Mouse (Mus musculus): ENCODE measurements around the gene St5. TPM values are rescaled to one million over a fixed set of nuclear protein-coding genes. Genes with fewer than 3 reads are reported as not detected.
A peak's percentile ranks its signal among the peaks of the same experiment; 100 is the strongest.

Gene St5
- polyA plus RNA-seq, 1 experiment from 2014 or later, result 68.7 TPM

- DNase-seq (ENCODE audit: low spot score) (no peak), ATAC-seq (replicated peaks; ENCODE audit: low FRiP score, low TSS enrichment, low read depth) (no peak)
- peaks cover 12% of the 10 kb centered on the region for H3K36me3 ChIP-seq (ENCODE audit: control insufficient read depth, insufficient read depth, low read length)
- no peaks in the 10 kb centered on the region for H3K9me3 ChIP-seq (ENCODE audit: control insufficient read depth, low read length)
- H3K9ac ChIP-seq (ENCODE audit: low read length), result no peak overlapping the region
- H3K4me3 ChIP-seq (ENCODE audit: low read depth, low read length), result no peak overlapping the region
- WGBS, result 51% methylated on average over 11 of the region's 11 CpGs
- no peak overlapping the region for H3K4me2 ChIP-seq (ENCODE audit: low read length)
- H3K4me1 ChIP-seq (replicated peaks; ENCODE audit: control insufficient read depth, insufficient read depth, low read length), result peaks cover 16% of the 10 kb centered on the region
- no peak overlapping the region for H3K27ac ChIP-seq (ENCODE audit: low read depth)
- H3K27me3 ChIP-seq (replicated peaks; ENCODE audit: control insufficient read depth, insufficient read depth, low read length), result no peaks in the 10 kb centered on the region
These were observed 136.3 kb downstream of the St5 start for GRCm38 (mm10) chr7:109566841-109567768.

DNA sequence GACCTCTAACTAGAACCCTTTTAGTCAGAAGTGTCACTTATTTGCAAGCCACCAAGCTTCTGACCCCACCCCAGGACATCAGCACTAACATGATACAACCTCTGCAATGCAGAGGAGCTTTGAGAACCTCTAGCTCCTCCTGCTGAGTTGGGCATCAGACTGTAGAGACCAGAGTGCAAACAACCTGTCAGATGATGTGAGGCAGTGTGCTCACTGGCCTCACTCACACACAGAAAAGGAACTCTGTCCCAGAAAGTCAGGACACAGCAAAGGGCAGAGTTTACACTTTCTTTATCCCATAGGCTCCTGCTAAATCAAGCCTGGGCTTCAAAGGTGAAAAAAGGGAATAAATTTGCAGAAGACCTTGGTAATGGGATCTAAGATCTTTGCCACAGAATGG, 137.1 kb downstream of the St5 start:
- peaks cover 20% of the 10 kb centered on the region for H3K4me1 ChIP-seq (replicated peaks; ENCODE audit: control insufficient read depth, insufficient read depth, low read length)
- DNase-seq (ENCODE audit: low spot score) (no peak), ATAC-seq (replicated peaks; ENCODE audit: low FRiP score, low TSS enrichment, low read depth) (no peak)
- H3K9ac ChIP-seq (ENCODE audit: low read length), result no peak overlapping the region
- no peaks in the 10 kb centered on the region for H3K9me3 ChIP-seq (ENCODE audit: control insufficient read depth, low read length)
- peaks cover 12% of the 10 kb centered on the region for H3K36me3 ChIP-seq (ENCODE audit: control insufficient read depth, insufficient read depth, low read length)
- no peak overlapping the region for H3K4me3 ChIP-seq (ENCODE audit: low read depth, low read length)
- H3K27ac ChIP-seq (ENCODE audit: low read depth), result no peak overlapping the region
- H3K27me3 ChIP-seq (replicated peaks; ENCODE audit: control insufficient read depth, insufficient read depth, low read length), result no peaks in the 10 kb centered on the region
- no peak overlapping the region for H3K4me2 ChIP-seq (ENCODE audit: low read length)

DNA sequence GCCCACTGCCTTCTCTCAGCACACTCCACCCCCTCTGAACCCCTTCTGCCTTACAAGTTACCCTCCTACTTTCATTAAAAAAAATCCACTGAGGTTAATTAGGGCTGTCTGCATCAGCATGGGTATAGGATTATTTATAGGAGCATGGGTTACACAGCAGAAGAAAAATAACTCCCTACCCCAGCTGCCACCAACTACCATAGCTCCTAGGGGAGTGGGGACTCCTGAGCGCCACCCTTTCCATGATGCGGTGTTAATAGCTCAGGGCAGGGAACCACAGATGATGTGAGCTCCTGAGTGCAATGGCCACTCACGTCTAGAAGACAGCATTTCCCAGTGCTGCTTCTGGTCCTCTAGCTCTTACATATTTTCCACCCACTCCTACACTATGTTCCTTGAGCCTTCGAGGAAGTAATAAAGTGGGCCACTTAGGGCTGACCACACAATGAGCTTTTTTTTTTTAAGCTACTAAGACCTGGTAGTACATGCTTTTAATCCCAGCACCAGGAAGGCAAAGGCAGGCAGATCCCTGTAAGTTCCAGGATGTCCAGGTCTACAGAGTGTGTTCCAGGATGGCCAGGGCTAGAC, 139.5 kb downstream of the St5 start:
- peaks cover 24% of the 10 kb centered on the region for H3K4me1 ChIP-seq (replicated peaks; ENCODE audit: control insufficient read depth, insufficient read depth, low read length)
- no peaks in the 10 kb centered on the region for H3K27me3 ChIP-seq (replicated peaks; ENCODE audit: control insufficient read depth, insufficient read depth, low read length)
- peaks cover 5% of the 10 kb centered on the region for H3K36me3 ChIP-seq (ENCODE audit: control insufficient read depth, insufficient read depth, low read length)
- WGBS, result 72% methylated on average over 4 of the region's 4 CpGs
- no peaks in the 10 kb centered on the region for H3K9me3 ChIP-seq (ENCODE audit: control insufficient read depth, low read length)
- no peak overlapping the region for H3K4me3 ChIP-seq (ENCODE audit: low read depth, low read length)
- DNase-seq (ENCODE audit: low spot score) (no peak), ATAC-seq (replicated peaks; ENCODE audit: low FRiP score, low TSS enrichment, low read depth) (no peak)
- no peak overlapping the region for H3K4me2 ChIP-seq (ENCODE audit: low read length)
- no peak overlapping the region for H3K27ac ChIP-seq (ENCODE audit: low read depth)
- H3K9ac ChIP-seq (ENCODE audit: low read length), result no peak overlapping the region

DNA sequence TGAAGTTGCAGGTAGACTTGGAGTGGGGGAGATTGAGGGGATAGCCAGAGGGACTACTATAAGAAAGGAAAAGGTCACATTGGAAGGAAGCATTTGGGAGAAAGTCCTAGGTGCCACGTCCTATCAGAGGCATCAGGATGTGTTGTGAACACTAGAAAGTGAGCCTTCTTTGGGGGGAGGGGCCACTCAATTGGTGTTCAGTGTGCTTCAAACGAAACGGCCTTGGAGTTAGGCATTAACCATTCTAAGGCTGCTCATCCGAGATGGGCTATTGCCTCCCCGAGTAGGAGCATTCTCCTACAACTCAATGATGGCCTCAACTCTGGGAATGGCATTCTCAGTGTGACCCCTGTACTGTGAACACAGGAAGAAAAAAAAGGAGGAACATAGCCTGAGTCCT, 140.7 kb downstream of the St5 start:
- Histone ChIP-seq H3K27ac (ENCODE audit: low read depth) (peak overlapping the region; percentile 64; the same call in 1 of the 2 replicates), H3K9me3 (ENCODE audit: control insufficient read depth, low read length) (no peaks in the 10 kb centered on the region), H3K4me2 (ENCODE audit: low read length) (peak overlapping the region; percentile 23; the same call in 1 of the 2 replicates), H3K4me1 (replicated peaks; ENCODE audit: control insufficient read depth, insufficient read depth, low read length) (peaks cover 24% of the 10 kb centered on the region), H3K36me3 (ENCODE audit: control insufficient read depth, insufficient read depth, low read length) (no peaks in the 10 kb centered on the region), H3K4me3 (ENCODE audit: low read depth, low read length) (no peak overlapping the region), H3K9ac (ENCODE audit: low read length) (no peak overlapping the region), H3K27me3 (replicated peaks; ENCODE audit: control insufficient read depth, insufficient read depth, low read length) (no peaks in the 10 kb centered on the region)
- 37% methylated on average over 5 of the region's 5 CpGs for WGBS
- DNase-seq (ENCODE audit: low spot score), result no peak
- ATAC-seq (replicated peaks; ENCODE audit: low FRiP score, low TSS enrichment, low read depth), result no peak

DNA sequence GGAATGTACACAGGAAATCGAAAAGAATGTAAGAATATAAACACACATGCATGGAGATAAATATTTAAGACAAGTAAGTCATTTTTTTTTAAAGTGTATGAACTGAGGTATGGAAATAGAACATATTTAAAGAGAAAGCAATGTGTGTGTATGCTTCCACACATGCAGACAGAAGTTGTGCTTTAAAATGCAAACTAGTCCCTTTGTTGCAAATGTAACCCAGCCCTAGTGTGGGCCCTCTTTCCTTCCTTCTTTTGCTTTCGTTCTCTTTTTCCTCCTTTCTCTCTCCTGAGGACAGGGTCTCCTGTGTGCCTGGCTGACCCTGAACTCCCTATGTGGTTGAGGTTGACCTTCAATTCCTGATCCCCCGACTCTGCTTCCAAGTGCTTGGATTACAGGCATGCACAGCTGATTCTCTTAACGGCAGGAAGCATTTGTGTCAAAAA, 141.2 kb downstream of the St5 start:
- Histone ChIP-seq H3K4me2 (ENCODE audit: low read length) (peak overlapping the region; percentile 23; the same call in 1 of the 2 replicates), H3K27ac (ENCODE audit: low read depth) (peak overlapping the region; percentile 64), H3K9me3 (ENCODE audit: control insufficient read depth, low read length) (no peaks in the 10 kb centered on the region), H3K4me3 (ENCODE audit: low read depth, low read length) (no peak overlapping the region), H3K4me1 (replicated peaks; ENCODE audit: control insufficient read depth, insufficient read depth, low read length) (peaks cover 24% of the 10 kb centered on the region), H3K9ac (ENCODE audit: low read length) (no peak overlapping the region), H3K27me3 (replicated peaks; ENCODE audit: control insufficient read depth, insufficient read depth, low read length) (no peaks in the 10 kb centered on the region), H3K36me3 (ENCODE audit: control insufficient read depth, insufficient read depth, low read length) (peaks cover under 1% of the 10 kb centered on the region; the same call in 1 of the 2 replicates)
- WGBS, result 21% methylated on average over 4 of the region's 4 CpGs
- ATAC-seq (replicated peaks; ENCODE audit: low FRiP score, low TSS enrichment, low read depth) (no peak), DNase-seq (ENCODE audit: low spot score) (no peak)

GRCm38 (mm10) chr7:109561466-109562153, 141.8 kb downstream of the St5 start:
- Histone ChIP-seq H3K36me3 (ENCODE audit: control insufficient read depth, insufficient read depth, low read length) (peaks cover 6% of the 10 kb centered on the region), H3K27ac (ENCODE audit: low read depth) (no peak overlapping the region), H3K9ac (ENCODE audit: low read length) (no peak overlapping the region), H3K4me3 (ENCODE audit: low read depth, low read length) (no peak overlapping the region), H3K9me3 (ENCODE audit: control insufficient read depth, low read length) (no peaks in the 10 kb centered on the region), H3K27me3 (replicated peaks; ENCODE audit: control insufficient read depth, insufficient read depth, low read length) (no peaks in the 10 kb centered on the region), H3K4me1 (replicated peaks; ENCODE audit: control insufficient read depth, insufficient read depth, low read length) (peaks cover 24% of the 10 kb centered on the region), H3K4me2 (ENCODE audit: low read length) (0 out of 2 replicates have a peak overlapping the region, but pooled peaks have one; percentile 16)
- no peak for DNase-seq (ENCODE audit: low spot score)
- no peak for ATAC-seq (replicated peaks; ENCODE audit: low FRiP score, low TSS enrichment, low read depth)
- 39% methylated on average over 8 of the region's 8 CpGs for WGBS

DNA sequence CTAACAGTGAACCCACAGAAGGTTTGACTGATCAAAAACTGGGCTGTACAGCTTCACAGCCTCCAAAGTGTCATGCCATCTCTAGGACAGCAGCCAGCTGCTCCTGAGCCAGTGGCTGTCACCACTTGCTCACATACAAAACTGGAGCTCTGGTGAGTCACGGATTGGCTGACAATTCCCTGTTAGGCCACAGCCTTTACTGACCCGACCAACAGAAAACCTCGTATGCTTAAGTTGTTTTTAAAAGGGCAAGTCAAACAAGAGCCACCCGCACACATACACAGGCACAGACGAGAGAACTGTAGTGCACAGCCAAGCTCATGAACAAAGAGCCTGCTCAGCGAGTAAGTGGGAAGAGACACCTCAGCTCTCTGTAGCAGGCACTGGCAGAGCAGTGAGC, 143.9 kb downstream of the St5 start:
- H3K9ac ChIP-seq (ENCODE audit: low read length), result no peak overlapping the region
- no peaks in the 10 kb centered on the region for H3K9me3 ChIP-seq (ENCODE audit: control insufficient read depth, low read length)
- WGBS, result 53% methylated on average over 6 of the region's 6 CpGs
- H3K27me3 ChIP-seq (replicated peaks; ENCODE audit: control insufficient read depth, insufficient read depth, low read length), result no peaks in the 10 kb centered on the region
- H3K27ac ChIP-seq (ENCODE audit: low read depth), result no peak overlapping the region
- H3K4me3 ChIP-seq (ENCODE audit: low read depth, low read length), result no peak overlapping the region
- H3K36me3 ChIP-seq (ENCODE audit: control insufficient read depth, insufficient read depth, low read length), result peaks cover 22% of the 10 kb centered on the region
- no peak overlapping the region for H3K4me2 ChIP-seq (ENCODE audit: low read length)
- DNase-seq (ENCODE audit: low spot score) (no peak), ATAC-seq (replicated peaks; ENCODE audit: low FRiP score, low TSS enrichment, low read depth) (no peak)
- H3K4me1 ChIP-seq (replicated peaks; ENCODE audit: control insufficient read depth, insufficient read depth, low read length), result peaks cover 24% of the 10 kb centered on the region

DNA sequence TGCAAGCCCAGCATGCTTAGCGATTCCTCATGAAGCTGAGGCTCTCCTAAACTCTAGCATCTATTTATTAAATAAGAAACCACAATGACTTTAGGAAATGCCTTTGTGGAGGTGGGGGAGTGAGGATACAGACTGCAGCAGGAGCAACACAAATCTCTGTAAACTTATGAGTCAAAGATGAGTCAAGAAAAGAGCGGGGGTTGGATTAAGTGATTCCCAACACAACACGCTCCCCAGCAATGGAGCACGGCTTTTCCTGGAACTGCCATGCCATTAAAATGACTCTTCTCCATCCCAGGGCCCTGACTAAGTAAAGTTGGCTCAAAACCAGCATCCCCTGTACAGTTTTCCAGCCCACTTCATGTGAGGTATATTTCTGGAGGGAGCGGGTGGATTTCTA, 156.7 kb downstream of the St5 start:
- Histone ChIP-seq H3K36me3 (ENCODE audit: control insufficient read depth, insufficient read depth, low read length) (peaks cover 82% of the 10 kb centered on the region), H3K9me3 (ENCODE audit: control insufficient read depth, low read length) (no peaks in the 10 kb centered on the region), H3K9ac (ENCODE audit: low read length) (no peak overlapping the region), H3K4me3 (ENCODE audit: low read depth, low read length) (no peak overlapping the region), H3K27me3 (replicated peaks; ENCODE audit: control insufficient read depth, insufficient read depth, low read length) (no peaks in the 10 kb centered on the region), H3K4me2 (ENCODE audit: low read length) (no peak overlapping the region), H3K4me1 (replicated peaks; ENCODE audit: control insufficient read depth, insufficient read depth, low read length) (no peaks in the 10 kb centered on the region), H3K27ac (ENCODE audit: low read depth) (no peak overlapping the region)
- DNase-seq (ENCODE audit: low spot score) (no peak), ATAC-seq (replicated peaks; ENCODE audit: low FRiP score, low TSS enrichment, low read depth) (no peak)
- 85% methylated on average over 5 of the region's 5 CpGs for WGBS

Measured in intestine, embryonic 14.5 days (tissue).